Mouse (Mus musculus): ENCODE results near the gene Rerg.
"Not testable (repeated sequence)": the region's sequence is repeated elsewhere in the genome, so short reads cannot be mapped to it uniquely, and the experiment has no call there.

GRCm38 (mm10) chr6:137035611-137036395 lies 134.5 kb downstream of the Rerg start:
- not testable (repeated sequence) for TF ChIP-seq CTCF, POLR2A (IDR thresholded peaks at IDR 0.05; ENCODE audit: insufficient read depth, low read depth, low read length)
